Mouse (Mus musculus) layer of hippocampus, adult 9-10 months (tissue): Measurements from ENCODE around the gene Gba.
"Not testable (repeated sequence)": the region's sequence is repeated elsewhere in the genome, so short reads cannot be mapped to it uniquely, and the experiment has no call there.

Source experiments
- DNase-seq: peaks from one replicate; pipeline ENCODE4 v3.0.0; 2022; ENCODE audit warnings: low spot score

Gba gene

GRCm38 (mm10) chr3:89215853-89216252, 13.1 kb downstream of the Gba start:
- DNase-seq: peak; percentile 65

GRCm38 (mm10) chr3:89216407-89216806, 13.7 kb downstream of the Gba start:
- not testable (repeated sequence) for DNase-seq

GRCm38 (mm10) chr3:89218271-89218670, 15.5 kb downstream of the Gba start:
- no peak for DNase-seq

DNA sequence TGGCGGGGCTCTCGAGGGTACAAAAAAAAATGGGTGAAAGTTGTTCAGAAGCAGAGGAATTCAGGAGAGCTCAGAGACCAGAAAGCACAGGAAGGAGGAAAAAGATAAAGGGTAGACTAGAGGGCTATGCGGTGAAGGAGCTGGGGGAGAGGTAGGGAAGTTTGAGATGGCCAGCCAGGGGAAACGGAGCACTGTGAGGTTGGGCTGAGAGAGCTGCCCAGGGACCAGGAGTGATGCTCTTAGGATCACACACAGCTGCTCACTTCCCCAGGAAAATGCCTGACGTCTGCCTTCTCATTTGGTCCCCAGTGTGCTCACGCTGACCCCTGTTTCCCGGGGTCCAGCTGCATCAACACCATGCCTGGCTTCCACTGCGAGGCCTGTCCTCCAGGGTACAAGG, 16.8 kb downstream of the Gba start:
- DNase-seq: no peak

- no peak for DNase-seq
These were observed 18.4 kb downstream of the Gba start for GRCm38 (mm10) chr3:89221167-89221566.

DNA sequence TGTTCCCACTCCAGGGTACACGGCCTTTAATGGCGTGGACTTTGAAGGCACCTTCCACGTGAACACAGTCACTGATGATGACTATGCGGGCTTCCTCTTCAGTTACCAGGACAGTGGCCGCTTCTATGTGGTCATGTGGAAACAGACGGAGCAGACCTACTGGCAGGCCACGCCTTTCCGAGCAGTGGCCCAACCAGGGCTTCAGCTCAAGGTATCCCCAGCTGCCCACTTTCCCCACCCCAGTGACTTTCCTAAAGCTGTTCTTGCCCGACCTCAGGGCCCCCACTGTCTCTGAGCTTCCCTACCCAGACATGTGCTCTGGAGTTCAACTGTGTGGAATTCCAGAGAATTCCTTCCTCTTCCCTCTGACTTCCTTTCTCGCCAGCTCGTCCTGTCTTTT, 22.1 kb downstream of the Gba start:
- DNase-seq: no peak

GRCm38 (mm10) chr3:89225321-89225815, 22.6 kb downstream of the Gba start:
- no peak for DNase-seq

- DNase-seq: no peak
These were observed 23.2 kb downstream of the Gba start for GRCm38 (mm10) chr3:89225918-89226317.

DNA sequence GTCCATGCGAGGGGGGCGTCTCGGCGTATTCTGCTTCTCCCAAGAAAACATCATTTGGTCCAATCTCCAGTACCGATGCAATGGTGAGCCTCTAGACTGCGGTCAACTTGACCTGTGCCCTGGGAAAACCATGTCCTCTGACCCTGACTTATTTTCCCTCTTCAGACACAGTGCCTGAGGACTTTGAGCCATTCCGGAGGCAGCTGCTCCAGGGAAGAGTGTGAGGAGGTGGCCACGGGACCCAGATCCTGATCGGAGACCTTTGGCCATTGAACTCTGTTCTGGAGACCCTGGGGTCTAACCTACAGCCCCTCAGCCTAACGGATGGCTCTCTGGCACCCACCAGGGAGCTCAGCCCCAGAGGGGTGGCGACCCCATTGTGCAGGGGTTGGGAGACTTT, 23.6 kb downstream of the Gba start:
- DNase-seq: no peak

GRCm38 (mm10) chr3:89226900-89227299, 24.2 kb downstream of the Gba start, which contains the start of gene Mtx1:
TSS of gene Mtx1 (minus strand) at chr3:89227088.
- no peak for DNase-seq

- no peak for DNase-seq
These were observed 24.8 kb downstream of the Gba start for GRCm38 (mm10) chr3:89227307-89228179.

DNA sequence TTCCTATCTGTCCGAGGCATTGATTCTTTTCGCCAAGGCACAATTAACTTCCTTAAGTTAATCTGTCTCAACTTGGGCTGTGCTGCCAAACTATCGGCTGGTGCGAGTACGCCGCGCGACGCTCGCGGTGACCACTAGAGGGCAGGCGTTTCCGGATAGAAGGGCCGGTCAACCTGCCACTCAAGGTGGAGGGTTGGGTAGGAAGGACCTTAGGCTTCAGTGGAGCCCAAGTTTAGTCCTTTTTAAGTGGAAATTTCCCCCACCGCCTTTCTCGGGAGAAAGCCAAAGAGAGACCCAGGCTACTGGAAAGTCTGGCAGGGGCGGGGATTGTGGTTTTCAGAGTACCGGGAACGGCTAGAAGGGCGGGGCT, 25.4 kb downstream of the Gba start:
- no peak for DNase-seq

GRCm38 (mm10) chr3:89228836-89229235, 26.1 kb downstream of the Gba start, which contains the start of gene Muc1:
TSS of gene Muc1 (plus strand) at chr3:89229057.
- no peak for DNase-seq

- no peak for DNase-seq
These were observed 26.5 kb downstream of the Gba start for GRCm38 (mm10) chr3:89229276-89229675.

DNA sequence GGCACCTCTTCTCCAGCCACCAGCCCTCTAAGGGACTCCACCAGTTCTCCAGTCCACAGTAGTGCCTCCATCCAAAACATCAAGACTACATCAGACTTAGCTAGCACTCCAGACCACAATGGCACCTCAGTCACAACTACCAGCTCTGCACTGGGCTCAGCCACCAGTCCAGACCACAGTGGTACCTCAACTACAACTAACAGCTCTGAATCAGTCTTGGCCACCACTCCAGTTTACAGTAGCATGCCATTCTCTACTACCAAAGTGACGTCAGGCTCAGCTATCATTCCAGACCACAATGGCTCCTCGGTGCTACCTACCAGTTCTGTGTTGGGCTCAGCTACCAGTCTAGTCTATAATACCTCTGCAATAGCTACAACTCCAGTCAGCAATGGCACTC, 27.8 kb downstream of the Gba start:
- no peak for DNase-seq

DNA sequence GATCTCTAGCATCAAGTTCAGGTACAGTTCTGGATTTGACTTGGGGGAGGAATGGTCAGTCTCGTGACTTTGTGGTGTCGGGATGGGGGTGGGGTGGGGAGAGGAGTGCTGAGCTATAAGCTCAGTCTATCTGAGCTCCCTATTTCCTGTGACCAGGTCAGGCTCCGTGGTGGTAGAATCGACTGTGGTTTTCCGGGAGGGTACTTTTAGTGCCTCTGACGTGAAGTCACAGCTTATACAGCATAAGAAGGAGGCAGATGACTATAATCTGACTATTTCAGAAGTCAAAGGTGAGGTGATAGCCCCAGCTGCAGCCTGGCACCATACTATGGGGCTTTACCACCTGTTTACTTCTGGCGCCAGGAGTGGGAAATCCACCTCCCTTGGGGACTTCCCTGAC, 28.6 kb downstream of the Gba start:
- no peak for DNase-seq

- no peak for DNase-seq
These were observed 29.1 kb downstream of the Gba start for GRCm38 (mm10) chr3:89231772-89232275.

GRCm38 (mm10) chr3:89232614-89233013, 29.9 kb downstream of the Gba start:
- DNase-seq: no peak

GRCm38 (mm10) chr3:89233562-89234110, 30.9 kb downstream of the Gba start:
- no peak for DNase-seq

- DNase-seq: no peak
These were observed 33.8 kb downstream of the Gba start for GRCm38 (mm10) chr3:89236516-89236915.

GRCm38 (mm10) chr3:89237682-89238081, 35.0 kb downstream of the Gba start:
- no peak for DNase-seq

- no peak for DNase-seq
These were observed 35.8 kb downstream of the Gba start for GRCm38 (mm10) chr3:89238494-89238893.

- no peak for DNase-seq
These were observed 39.7 kb downstream of the Gba start for GRCm38 (mm10) chr3:89242331-89242895.
